Mouse (Mus musculus): ENCODE data around the gene Rps5. TPM values are rescaled to one million over a fixed set of nuclear protein-coding genes. Genes with fewer than 3 reads are reported as not detected.
"Not testable (repeated sequence)": the region's sequence is repeated elsewhere in the genome, so short reads cannot be mapped to it uniquely, and the experiment has no call there.

The Rps5 gene
- 425 and 483 TPM in 2 replicates for total RNA-seq (2017)

- ATAC-seq (ENCODE audit: extremely low read depth, insufficient number of reproducible peaks, low FRiP score, poor library complexity, severe bottlenecking) = peak; percentile 98
These were observed at the start of gene Rps5 for GRCm38 (mm10) chr7:12921705-12922465. Gene Rps5, plus strand, starts transcription at chr7:12922290.

GRCm38 (mm10) chr7:12874301-12874700 is 47.8 kb upstream of the Rps5 start:
- 0 out of 2 replicates have a peak, but pooled peaks have one; percentile 33 for ATAC-seq (ENCODE audit: extremely low read depth, insufficient number of reproducible peaks, low FRiP score, poor library complexity, severe bottlenecking)

GRCm38 (mm10) chr7:12880036-12880435 is 42.1 kb upstream of the Rps5 start:
- ATAC-seq (ENCODE audit: extremely low read depth, insufficient number of reproducible peaks, low FRiP score, poor library complexity, severe bottlenecking) = no peak

GRCm38 (mm10) chr7:12880497-12880896 is 41.6 kb upstream of the Rps5 start:
- ATAC-seq (ENCODE audit: extremely low read depth, insufficient number of reproducible peaks, low FRiP score, poor library complexity, severe bottlenecking) = not testable (repeated sequence)

- peak; percentile 100 for ATAC-seq (ENCODE audit: extremely low read depth, insufficient number of reproducible peaks, low FRiP score, poor library complexity, severe bottlenecking)
These were observed 41.0 kb upstream of the Rps5 start, which contains the start of gene Zfp128 for GRCm38 (mm10) chr7:12880911-12881660. Gene Zfp128, plus strand, starts transcription at chr7:12881177.

GRCm38 (mm10) chr7:12886563-12887266 is 35.4 kb upstream of the Rps5 start:
- ATAC-seq (ENCODE audit: extremely low read depth, insufficient number of reproducible peaks, low FRiP score, poor library complexity, severe bottlenecking) = no peak

GRCm38 (mm10) chr7:12887585-12887984 is 34.5 kb upstream of the Rps5 start:
- no peak for ATAC-seq (ENCODE audit: extremely low read depth, insufficient number of reproducible peaks, low FRiP score, poor library complexity, severe bottlenecking)

GRCm38 (mm10) chr7:12890928-12891327 is 31.2 kb upstream of the Rps5 start:
- ATAC-seq (ENCODE audit: extremely low read depth, insufficient number of reproducible peaks, low FRiP score, poor library complexity, severe bottlenecking) = no peak

- ATAC-seq (ENCODE audit: extremely low read depth, insufficient number of reproducible peaks, low FRiP score, poor library complexity, severe bottlenecking) = no peak
These were observed 30.8 kb upstream of the Rps5 start for GRCm38 (mm10) chr7:12891334-12891733.

GRCm38 (mm10) chr7:12897655-12898410 is 24.3 kb upstream of the Rps5 start, which contains the start of gene Zscan22:
Gene Zscan22, plus strand, starts transcription at chr7:12897815.
- ATAC-seq (ENCODE audit: extremely low read depth, insufficient number of reproducible peaks, low FRiP score, poor library complexity, severe bottlenecking) = peak; percentile 98

GRCm38 (mm10) chr7:12901517-12901916 is 20.6 kb upstream of the Rps5 start:
- no peak for ATAC-seq (ENCODE audit: extremely low read depth, insufficient number of reproducible peaks, low FRiP score, poor library complexity, severe bottlenecking)

- peak; percentile 11; the same call in 1 of the 2 replicates for ATAC-seq (ENCODE audit: extremely low read depth, insufficient number of reproducible peaks, low FRiP score, poor library complexity, severe bottlenecking)
These were observed 18.5 kb upstream of the Rps5 start for GRCm38 (mm10) chr7:12903623-12904022.

- ATAC-seq (ENCODE audit: extremely low read depth, insufficient number of reproducible peaks, low FRiP score, poor library complexity, severe bottlenecking) = no peak
These were observed 16.9 kb upstream of the Rps5 start for GRCm38 (mm10) chr7:12905146-12905545.

GRCm38 (mm10) chr7:12909498-12909962 is 12.6 kb upstream of the Rps5 start:
- ATAC-seq (ENCODE audit: extremely low read depth, insufficient number of reproducible peaks, low FRiP score, poor library complexity, severe bottlenecking) = peak; percentile 73

- ATAC-seq (ENCODE audit: extremely low read depth, insufficient number of reproducible peaks, low FRiP score, poor library complexity, severe bottlenecking) = peak; percentile 25; the same call in 1 of the 2 replicates
These were observed 11.9 kb upstream of the Rps5 start for GRCm38 (mm10) chr7:12910181-12910668.

- ATAC-seq (ENCODE audit: extremely low read depth, insufficient number of reproducible peaks, low FRiP score, poor library complexity, severe bottlenecking) = 0 out of 2 replicates have a peak, but pooled peaks have one; percentile 20
These were observed 8.5 kb upstream of the Rps5 start for GRCm38 (mm10) chr7:12913556-12913955.

- ATAC-seq (ENCODE audit: extremely low read depth, insufficient number of reproducible peaks, low FRiP score, poor library complexity, severe bottlenecking) = not testable (repeated sequence)
These were observed 1.6 kb upstream of the Rps5 start for GRCm38 (mm10) chr7:12920495-12920894.

- no peak for ATAC-seq (ENCODE audit: extremely low read depth, insufficient number of reproducible peaks, low FRiP score, poor library complexity, severe bottlenecking)
These were observed 779 bp upstream of the Rps5 start for GRCm38 (mm10) chr7:12921318-12921704.

Data from neutrophil, adult 5-6 weeks (primary cell).